Mouse (Mus musculus) embryonic fibroblast, embryonic 13.5 days (primary cell): ENCODE data around the gene Erf. TPM values are rescaled to one million over a fixed set of nuclear protein-coding genes. Genes with fewer than 3 reads are reported as not detected.

Experiments
- H3K27ac ChIP-seq: 2 replicates; pipeline ENCODE4 v1.5.1; 2012; ENCODE audit warnings: low read length, control low read depth, inconsistent platforms; ENCODE audit not compliant: insufficient read depth
- H3K4me1 ChIP-seq: 2 replicates; pipeline ENCODE4 v1.6.1; 2011; ENCODE audit warnings: low read length; ENCODE audit not compliant: control insufficient read depth, insufficient read depth
- H3K4me3 ChIP-seq: 2 replicates; pipeline ENCODE4 v1.5.1; 2011; ENCODE audit warnings: mild to moderate bottlenecking, control low read depth, low read length; ENCODE audit not compliant: insufficient read depth
- CTCF ChIP-seq: IDR thresholded peaks from 2 replicates; pipeline ENCODE4 v1.5.1; 2011; ENCODE audit warnings: mild to moderate bottlenecking, control low read depth, low read length, moderate library complexity, borderline replicate concordance; ENCODE audit not compliant: insufficient read depth
- POLR2A ChIP-seq: IDR thresholded peaks from 2 replicates; pipeline ENCODE4 v1.6.1; 2011; ENCODE audit warnings: low read depth, mild to moderate bottlenecking, control low read depth, low read length, moderate library complexity
- polyA plus RNA-seq: library from polyadenylated mRNA; stranded (reverse); fragments of >200 nt; gene quantifications from 2 replicates; pipeline ENCODE4 v1.2.4, GENCODE M21; 2011; ENCODE audit warnings: low read depth; ENCODE audit not compliant: missing spikeins, insufficient read length

Gene Erf
- polyA plus RNA-seq, 1 experiment, result 70.9 TPM

DNA sequence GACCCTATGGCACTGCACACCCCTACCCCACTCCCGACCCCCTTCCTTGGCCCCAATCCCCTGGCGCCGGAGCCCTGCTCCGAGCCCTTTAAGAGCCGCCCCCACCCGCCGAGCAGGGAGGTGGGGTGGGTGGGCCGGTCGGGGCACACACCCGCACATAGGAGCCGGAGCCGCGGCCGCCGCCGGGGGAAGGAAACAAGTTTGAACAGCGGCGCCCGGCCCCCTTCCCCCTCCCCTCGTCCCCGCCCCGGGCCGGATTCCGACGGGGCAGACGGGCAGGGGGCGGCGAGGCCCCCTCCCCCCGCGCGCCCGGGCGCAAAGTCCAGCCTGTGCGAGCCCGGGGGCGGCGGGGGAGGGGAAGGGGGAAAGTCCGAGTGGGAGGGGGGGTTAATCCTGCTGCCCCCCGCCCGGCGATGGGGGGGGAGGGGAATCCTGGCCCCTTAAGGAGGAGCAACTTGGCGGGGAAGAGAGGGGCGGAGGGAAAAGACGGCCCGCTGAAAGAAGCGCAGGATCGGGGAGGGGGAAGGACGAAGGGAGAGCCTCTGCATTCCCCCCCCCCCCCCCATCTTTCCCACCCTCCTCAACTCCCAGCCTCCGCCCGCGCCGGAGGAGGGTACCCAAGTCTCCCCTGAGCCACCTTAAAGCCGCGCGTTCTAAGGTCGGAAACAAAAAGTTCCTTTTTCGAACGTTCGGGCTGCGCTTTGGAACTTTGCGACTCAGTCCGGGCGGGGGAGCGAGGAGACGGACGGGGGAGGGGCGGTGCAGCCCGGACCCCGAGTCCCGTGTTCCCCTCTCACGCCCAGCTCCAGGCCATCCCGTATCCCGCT, 1.0 kb downstream of the Erf start:
- peaks cover 9% of the 10 kb centered on the region; the same call in 1 of the 2 replicates for H3K4me1 ChIP-seq

DNA sequence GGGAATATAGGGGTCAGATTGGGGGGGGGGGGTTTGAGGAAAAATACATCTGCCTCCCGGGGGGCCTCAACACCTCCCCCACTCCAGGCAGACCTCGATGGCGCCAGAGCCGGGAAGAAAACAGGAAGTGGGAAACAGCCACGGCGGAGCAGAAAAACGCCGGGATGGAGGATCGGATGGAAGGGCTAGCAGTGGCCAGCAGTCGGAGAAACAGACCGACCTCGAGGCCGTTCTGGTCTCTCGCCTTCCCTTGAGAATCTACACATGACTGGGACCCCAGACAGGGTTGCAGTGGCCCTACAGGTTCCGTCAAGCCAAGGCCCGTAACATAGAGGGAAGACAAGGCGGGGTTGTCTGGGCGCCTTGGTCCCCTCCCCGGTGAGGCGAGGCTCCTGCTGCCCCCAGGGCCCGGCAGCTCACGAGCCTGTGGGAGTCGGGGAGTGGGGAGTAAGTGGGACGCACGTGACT, 1.7 kb downstream of the Erf start:
- peaks cover 9% of the 10 kb centered on the region; the same call in 1 of the 2 replicates for H3K4me1 ChIP-seq
- H3K27ac ChIP-seq, result peak overlapping the region; percentile 80
- peak overlapping the region; percentile 79 for H3K4me3 ChIP-seq
- TF ChIP-seq POLR2A (no peak; the same call in 1 of the 2 replicates), CTCF (no peak)

More for the DNA sequence above, 1.0 kb downstream of the Erf start:
- Histone ChIP-seq H3K27ac (peak overlapping the region; percentile 80), H3K4me3 (peak overlapping the region; percentile 79)
- no peak for TF ChIP-seq CTCF
- TF ChIP-seq POLR2A, result peak; percentile 41; the same call in 1 of the 2 replicates

DNA sequence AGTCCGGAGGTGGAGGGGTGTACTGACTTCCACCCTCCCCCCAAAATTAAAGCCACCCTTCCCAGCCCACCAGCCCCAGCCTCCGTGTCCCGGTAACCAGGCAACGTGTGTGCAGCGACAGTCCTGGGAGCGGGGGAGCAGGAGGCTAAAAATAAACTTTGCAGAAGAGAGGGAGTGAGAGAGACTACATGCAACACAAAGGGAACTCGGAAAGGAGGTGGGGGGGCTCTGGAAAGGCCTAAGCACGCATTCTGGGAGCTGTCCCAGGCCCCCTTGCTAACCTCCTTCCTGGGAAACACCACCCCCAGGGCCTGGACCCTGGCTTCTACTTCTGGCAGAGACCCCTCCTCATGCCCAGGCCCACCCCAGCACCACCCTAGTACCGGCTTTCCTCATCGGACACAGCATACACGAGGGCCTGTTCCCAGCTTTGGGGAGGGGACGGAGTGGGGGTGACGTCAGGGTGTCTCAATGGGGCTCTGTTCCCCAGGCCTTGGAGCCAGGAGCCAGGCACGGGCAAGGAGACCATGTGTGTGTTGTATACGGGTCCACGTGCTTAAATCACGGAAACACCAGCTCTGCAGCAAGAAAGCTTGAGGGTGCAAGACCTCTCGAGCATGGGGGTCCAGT, 2.4 kb downstream of the Erf start:
- H3K27ac ChIP-seq, result peak overlapping the region; percentile 44
- no peak for TF ChIP-seq CTCF
- no peak for TF ChIP-seq POLR2A
- H3K4me3 ChIP-seq, result peak overlapping the region; percentile 79
- H3K4me1 ChIP-seq, result peaks cover 9% of the 10 kb centered on the region; the same call in 1 of the 2 replicates

DNA sequence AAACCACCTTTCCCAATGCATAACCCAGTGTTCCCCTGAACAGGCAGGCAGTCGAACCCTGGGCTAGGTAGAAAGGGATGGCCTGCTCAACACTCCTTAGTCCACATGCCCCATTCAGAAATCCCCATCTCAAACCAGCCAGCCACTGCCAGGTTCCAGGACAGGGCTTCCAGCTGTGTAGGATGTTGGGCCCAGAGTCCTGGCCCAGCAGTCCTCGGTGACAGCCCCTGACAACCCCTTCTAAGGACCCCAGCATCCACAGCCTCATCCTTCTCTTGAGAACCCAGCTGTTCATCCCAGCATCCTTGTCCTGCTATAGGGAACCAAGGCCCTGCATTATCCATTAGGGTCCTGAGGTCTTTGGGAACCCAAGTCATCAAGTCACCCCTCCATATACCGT, 3.1 kb downstream of the Erf start:
- Histone ChIP-seq H3K4me3 (peak overlapping the region; percentile 79), H3K27ac (peak overlapping the region; percentile 37), H3K4me1 (peaks cover 9% of the 10 kb centered on the region; the same call in 1 of the 2 replicates)
- TF ChIP-seq CTCF (no peak), POLR2A (no peak)

DNA sequence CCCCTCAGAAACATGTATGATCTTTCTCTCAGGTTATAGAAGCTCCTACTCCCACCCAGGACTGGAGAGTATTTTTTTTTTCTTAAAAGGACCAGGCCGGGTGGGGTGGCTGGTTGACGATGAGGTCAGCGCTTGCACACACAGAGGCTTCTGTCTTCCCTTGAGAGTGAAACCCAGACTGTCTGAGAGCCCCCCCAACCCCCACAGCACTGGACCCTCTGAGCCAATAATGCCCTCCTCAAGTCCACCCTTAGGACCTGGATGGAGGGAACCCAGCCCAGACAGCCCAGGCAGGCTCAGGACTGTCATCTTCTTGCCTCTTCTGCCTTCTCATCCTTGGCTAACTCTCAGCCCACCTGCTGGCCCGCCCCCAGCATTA, 3.8 kb downstream of the Erf start:
- peak overlapping the region; percentile 79 for H3K4me3 ChIP-seq
- TF ChIP-seq CTCF (no peak), POLR2A (no peak)
- peaks cover 9% of the 10 kb centered on the region; the same call in 1 of the 2 replicates for H3K4me1 ChIP-seq
- peak overlapping the region; percentile 43 for H3K27ac ChIP-seq

DNA sequence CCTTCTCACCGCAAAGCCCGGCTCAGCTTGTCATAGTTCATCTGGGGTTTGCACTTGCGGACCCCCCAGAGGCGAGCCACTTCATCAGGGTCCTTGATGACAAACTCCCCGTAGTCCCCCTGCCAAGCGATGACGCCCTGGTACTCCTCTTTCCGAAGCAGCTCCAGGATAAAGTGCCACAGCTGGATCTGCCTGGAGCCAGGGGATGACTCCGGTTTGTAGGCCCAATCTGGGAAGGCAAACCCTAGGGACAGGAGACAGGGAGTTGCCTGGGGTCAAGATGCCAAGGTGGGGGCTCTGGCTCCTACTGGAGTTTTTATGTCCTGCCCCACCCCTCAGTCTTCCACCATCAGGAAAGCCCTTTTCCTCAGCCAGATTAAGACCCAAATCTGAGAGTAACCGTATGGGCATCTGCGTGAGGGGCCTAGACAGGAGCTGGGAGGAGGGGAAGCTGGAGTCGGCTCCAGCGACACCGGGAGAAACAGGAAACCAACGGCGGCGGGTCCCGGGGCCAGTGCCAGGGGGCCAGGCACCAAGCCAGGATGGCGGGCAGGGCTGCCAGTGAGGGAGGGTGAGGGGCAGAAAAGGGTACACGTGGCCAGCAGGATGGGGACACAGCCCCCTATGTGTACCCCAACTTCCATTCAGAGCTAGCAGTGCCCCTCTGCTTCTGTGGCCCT, 4.3 kb downstream of the Erf start:
- Histone ChIP-seq H3K27ac (peak overlapping the region; percentile 43), H3K4me3 (peak overlapping the region; percentile 79), H3K4me1 (peaks cover 13% of the 10 kb centered on the region; the same call in 1 of the 2 replicates)
- TF ChIP-seq POLR2A (no peak), CTCF (no peak)

DNA sequence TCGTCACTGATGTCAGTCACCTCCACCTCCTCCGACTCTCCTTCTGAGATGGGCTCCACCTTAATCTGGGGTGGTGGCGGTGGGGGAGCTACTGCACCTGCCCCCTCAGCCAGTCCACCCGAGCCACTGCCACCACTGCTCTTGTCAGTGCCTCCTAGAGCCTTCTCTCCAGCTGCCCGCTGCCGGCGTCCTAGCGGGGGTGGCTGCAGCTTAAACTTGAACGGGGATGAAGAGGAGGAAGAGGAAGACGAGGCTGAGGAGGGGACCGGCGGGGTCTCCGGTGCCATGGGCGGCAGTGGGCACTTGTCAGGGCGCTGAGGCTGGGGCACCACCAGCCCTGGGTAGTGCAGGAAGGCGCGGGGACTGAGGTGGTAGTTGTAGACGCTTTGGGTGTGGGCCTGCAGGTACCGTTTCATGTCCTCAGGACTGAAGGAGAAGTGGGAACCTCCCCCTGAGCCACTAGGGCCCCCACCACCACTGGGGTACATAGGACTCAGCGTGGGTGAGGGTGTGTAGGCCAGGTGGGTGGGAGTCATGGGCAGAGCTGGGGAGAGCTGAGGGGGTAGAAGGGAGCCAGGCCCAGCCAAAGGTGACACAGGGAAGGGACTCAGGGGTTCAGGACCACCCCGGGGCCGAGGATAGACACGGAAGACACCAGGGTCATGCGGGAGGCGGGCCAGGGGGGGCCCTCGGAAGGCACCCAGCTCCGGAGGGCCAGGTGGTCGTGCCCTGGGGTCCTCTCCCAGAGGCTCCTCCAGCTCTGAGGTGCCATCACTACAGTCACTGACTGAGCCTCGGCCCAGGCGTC, 5.8 kb downstream of the Erf start:
- no peak overlapping the region for H3K27ac ChIP-seq

DNA sequence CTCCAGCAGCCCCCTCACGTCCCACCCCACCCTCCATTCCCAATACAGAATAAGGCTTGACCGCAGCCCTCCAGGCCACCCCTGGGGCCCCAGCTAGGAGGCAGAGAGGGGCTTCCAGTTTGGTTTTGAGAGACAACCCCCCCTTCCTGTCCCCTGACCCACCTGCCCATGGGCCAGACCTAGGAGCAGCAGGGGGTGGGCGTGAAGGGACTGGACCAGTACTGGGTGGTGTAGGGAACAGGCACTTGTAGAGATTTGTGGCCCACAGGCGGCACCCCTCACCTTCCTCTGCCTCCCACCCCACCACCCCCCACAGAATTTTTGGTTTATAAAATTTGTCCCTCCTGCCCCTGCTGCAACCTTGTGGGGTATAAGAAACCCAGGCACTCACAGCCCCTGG, 7.2 kb downstream of the Erf start:
- TF ChIP-seq POLR2A (no peak), CTCF (no peak)
- Histone ChIP-seq H3K27ac (no peak overlapping the region), H3K4me1 (peaks cover 18% of the 10 kb centered on the region; the same call in 1 of the 2 replicates), H3K4me3 (no peak overlapping the region)

More for the DNA sequence above, 5.8 kb downstream of the Erf start:
- Histone ChIP-seq H3K4me1 (peaks cover 18% of the 10 kb centered on the region; the same call in 1 of the 2 replicates), H3K4me3 (no peak overlapping the region)
- TF ChIP-seq CTCF (no peak), POLR2A (no peak)

DNA sequence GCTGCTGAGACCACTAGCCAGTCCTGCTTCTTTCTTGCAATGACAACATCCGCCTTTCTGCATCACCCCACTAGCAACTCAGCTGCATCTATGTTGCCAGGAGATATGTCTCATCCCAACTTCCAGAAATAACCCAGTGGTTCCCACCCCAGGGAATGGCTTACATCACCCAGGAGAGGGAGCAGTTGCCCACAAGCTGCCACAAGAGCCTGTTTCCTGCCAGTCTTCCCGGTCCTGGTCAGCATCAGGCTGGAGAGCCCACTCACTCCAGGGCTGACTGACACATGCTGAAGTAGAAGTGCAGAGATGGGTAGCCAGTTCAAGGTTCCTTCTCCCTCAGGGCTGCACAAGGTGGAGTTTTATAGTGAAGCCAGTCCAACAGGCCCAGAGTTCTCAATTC, 9.5 kb downstream of the Erf start:
- H3K4me3 ChIP-seq, result no peak overlapping the region
- 0 out of 2 replicates have a peak overlapping the region, but pooled peaks have one; percentile 20 for H3K27ac ChIP-seq
- H3K4me1 ChIP-seq, result peaks cover 16% of the 10 kb centered on the region
- TF ChIP-seq POLR2A (no peak), CTCF (peak; percentile 36; the same call in 1 of the 2 replicates)
